ENCODE assay signal across 12 mouse cellular contexts in the genomic region with DNA sequence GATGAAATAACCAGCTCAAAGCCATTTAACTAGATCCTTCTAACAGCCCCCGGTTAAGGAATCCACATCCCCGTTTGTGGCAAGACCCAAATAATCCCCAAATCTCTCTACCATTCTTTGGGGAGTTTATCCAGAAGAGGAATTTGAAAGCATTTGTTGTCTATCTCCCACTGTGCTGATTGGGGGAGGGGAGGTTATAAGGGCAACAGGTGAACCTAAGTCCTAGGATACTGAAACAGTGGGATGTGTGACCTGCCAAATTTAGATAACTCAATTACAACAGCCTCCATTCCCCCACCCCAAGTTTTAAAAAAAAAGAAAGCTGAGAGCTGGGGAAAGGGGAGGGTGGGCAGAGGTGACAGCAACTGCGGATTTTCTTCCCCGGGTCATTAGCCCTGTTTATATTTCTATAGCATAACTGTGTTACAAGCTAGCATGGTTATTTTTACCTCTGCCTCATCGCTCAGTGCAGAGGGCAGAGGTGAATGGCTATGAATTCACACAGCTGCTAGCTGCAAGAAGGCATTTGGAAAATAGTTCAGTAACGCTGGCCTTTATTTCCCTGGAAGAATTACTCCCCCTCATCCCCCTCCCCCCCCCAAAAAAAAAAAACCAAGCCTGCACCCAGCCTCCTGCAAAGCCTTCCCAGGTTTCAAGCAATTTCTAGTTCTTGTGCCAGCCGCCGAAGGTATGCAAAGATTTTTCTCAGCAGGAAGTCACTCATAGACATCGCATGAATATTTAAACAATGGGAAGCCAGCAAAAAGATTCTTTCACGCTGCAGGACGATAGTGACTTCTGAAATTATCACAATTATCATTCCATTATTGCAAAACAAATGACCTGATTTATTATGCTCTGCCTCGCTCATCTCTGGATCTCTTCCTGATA.
DNase-seq lines count a peak whose midpoint lies in the region; ATAC-seq and TF ChIP-seq lines count a peak whose summit lies in the region.
"Had no signal": no experiment of that assay in that cellular context is flagged by ENCODE, and none has a peak within 500 bp of the region (broad histone marks: within the 10 kb centered on the region; RNA-seq: fewer than 3 reads in every experiment).

No protein-coding gene starts in this region.

- no peak for TF ChIP-seq POLR2A in limb, embryonic 14.5 days (IDR thresholded peaks at IDR 0.05; ENCODE audit: borderline replicate concordance, extremely low read depth, insufficient read depth, insufficient read length)

- H3K4me3 ChIP-seq in hindbrain, embryonic 10.5 days, result 0 out of 2 replicates have a peak overlapping the region, but pooled peaks have one; percentile 18
- no peak overlapping the region for H3K4me3 ChIP-seq in hindbrain, embryonic 16.5 days (ENCODE audit: low read length)
- no peak overlapping the region for H3K4me3 ChIP-seq in neural tube, embryonic 15.5 days (replicated peaks)
- H3K4me3 ChIP-seq in limb, embryonic 14.5 days (replicated peaks; ENCODE audit: low read length), result no peak overlapping the region
- H3K4me3 ChIP-seq: stomach, embryonic 15.5 days had no signal

- H3K4me1 ChIP-seq in hindbrain, embryonic 10.5 days (replicated peaks), result peaks cover 45% of the 10 kb centered on the region
- peaks cover 15% of the 10 kb centered on the region for H3K4me1 ChIP-seq in hindbrain, embryonic 16.5 days (ENCODE audit: control insufficient read depth, insufficient read depth, low read depth, low read length)
- H3K4me1 ChIP-seq in neural tube, embryonic 15.5 days, result peaks cover 29% of the 10 kb centered on the region
- peaks cover 13% of the 10 kb centered on the region; the same call in 1 of the 2 replicates for H3K4me1 ChIP-seq in limb, embryonic 14.5 days (ENCODE audit: control insufficient read depth, insufficient read depth, low read length)
- H3K4me1 ChIP-seq: stomach, embryonic 15.5 days had no signal

- ATAC-seq in hindbrain, embryonic 16.5 days, result no peak
- no peak for ATAC-seq in neural tube, embryonic 15.5 days (ENCODE audit: low FRiP score)
- ATAC-seq in limb, embryonic 14.5 days (ENCODE audit: low FRiP score, low read depth), result peak; percentile 86
- ATAC-seq in erythroblast, adult 5-6 weeks (replicated peaks; ENCODE audit: low FRiP score, poor library complexity, severe bottlenecking), result no peak

- WGBS in hindbrain, embryonic 10.5 days, result 9% methylated on average over 12 of the region's 12 CpGs
- 8% methylated on average over 12 of the region's 12 CpGs for WGBS in hindbrain, embryonic 16.5 days
- WGBS in neural tube, embryonic 15.5 days, result 14% methylated on average over 12 of the region's 12 CpGs
- 25% methylated on average over 12 of the region's 12 CpGs for WGBS in limb, embryonic 14.5 days

- H3K9ac ChIP-seq in hindbrain, embryonic 16.5 days (ENCODE audit: low read depth, low read length), result no peak overlapping the region
- no peak overlapping the region for H3K9ac ChIP-seq in neural tube, embryonic 15.5 days (replicated peaks)
- H3K9ac ChIP-seq in limb, embryonic 14.5 days (ENCODE audit: low read depth, low read length, severe bottlenecking), result no peak overlapping the region
- H3K9ac ChIP-seq: stomach, embryonic 15.5 days had no signal

- H3K4me2 ChIP-seq in hindbrain, embryonic 16.5 days (ENCODE audit: low read length), result no peak overlapping the region
- H3K4me2 ChIP-seq in neural tube, embryonic 15.5 days, result no peak overlapping the region
- no peak overlapping the region for H3K4me2 ChIP-seq in limb, embryonic 14.5 days (replicated peaks; ENCODE audit: low read depth, low read length, severe bottlenecking)
- H3K4me2 ChIP-seq: stomach, embryonic 15.5 days had no signal

- no peaks in the 10 kb centered on the region for H3K36me3 ChIP-seq in hindbrain, embryonic 10.5 days
- no peaks in the 10 kb centered on the region for H3K36me3 ChIP-seq in hindbrain, embryonic 16.5 days (ENCODE audit: control insufficient read depth, insufficient read depth, low read length)
- H3K36me3 ChIP-seq in neural tube, embryonic 15.5 days, result no peaks in the 10 kb centered on the region
- H3K36me3 ChIP-seq in limb, embryonic 14.5 days (ENCODE audit: control insufficient read depth, insufficient read depth, low read length), result no peaks in the 10 kb centered on the region
- H3K36me3 ChIP-seq: stomach, embryonic 15.5 days had no signal

- H3K27ac ChIP-seq in hindbrain, embryonic 10.5 days, result peak overlapping the region; percentile 50; the same call in 1 of the 2 replicates
- H3K27ac ChIP-seq in hindbrain, embryonic 16.5 days (ENCODE audit: low read depth, low read length), result no peak overlapping the region
- no peak overlapping the region for H3K27ac ChIP-seq in neural tube, embryonic 15.5 days (replicated peaks)
- no peak overlapping the region for H3K27ac ChIP-seq in limb, embryonic 14.5 days (replicated peaks; ENCODE audit: low read depth, low read length)
- H3K27ac ChIP-seq: stomach, embryonic 15.5 days had no signal

- peak; percentile 32 for DNase-seq in hindbrain, embryonic 10.5 days (ENCODE audit: low spot score)
- DNase-seq in neural tube, embryonic 10.5 days (ENCODE audit: extremely low spot score, low spot score), result peak; percentile 41
- DNase-seq in limb, embryonic 14.5 days (ENCODE audit: low spot score), result peak; percentile 47
- DNase-seq in thymus, postnatal 25 days, result no peak
- DNase-seq in thymus, postnatal 14 days, result no peak
- DNase-seq: gastrocnemius, postnatal 25 days; heart, postnatal 14 days; right cerebral cortex, postnatal 14 days had no signal

- no peaks in the 10 kb centered on the region for H3K9me3 ChIP-seq in hindbrain, embryonic 10.5 days
- H3K9me3 ChIP-seq in hindbrain, embryonic 16.5 days (ENCODE audit: control insufficient read depth, low read length), result no peaks in the 10 kb centered on the region
- no peaks in the 10 kb centered on the region for H3K9me3 ChIP-seq in neural tube, embryonic 15.5 days (replicated peaks)
- no peaks in the 10 kb centered on the region for H3K9me3 ChIP-seq in limb, embryonic 14.5 days (ENCODE audit: control insufficient read depth, low read length)
- H3K9me3 ChIP-seq: stomach, embryonic 15.5 days had no signal

- no peaks in the 10 kb centered on the region for H3K27me3 ChIP-seq in hindbrain, embryonic 10.5 days (ENCODE audit: insufficient read depth, poor library complexity, severe bottlenecking)
- H3K27me3 ChIP-seq in hindbrain, embryonic 16.5 days (replicated peaks; ENCODE audit: control insufficient read depth, insufficient read depth, low read length), result no peaks in the 10 kb centered on the region
- no peaks in the 10 kb centered on the region for H3K27me3 ChIP-seq in neural tube, embryonic 15.5 days (replicated peaks)
- H3K27me3 ChIP-seq in limb, embryonic 14.5 days (ENCODE audit: control insufficient read depth, insufficient read depth, low read length), result no peaks in the 10 kb centered on the region
- H3K27me3 ChIP-seq: stomach, embryonic 15.5 days had no signal

Comparison
In these comparisons a context has a peak if more than half of its experiments do, and no peak if none do; other contexts are left out.
1. DNase-seq: peak in hindbrain, embryonic 10.5 days (single experiment), neural tube, embryonic 10.5 days (single experiment) and limb, embryonic 14.5 days (single experiment); none in thymus, postnatal 25 days (single experiment) and thymus, postnatal 14 days (single experiment).